Mouse (Mus musculus) heart, postnatal 36 days (tissue): Measurements from ENCODE around the gene Hlcs. TPM values are rescaled to one million over a fixed set of nuclear protein-coding genes. Genes with fewer than 3 reads are reported as not detected.

ENCODE experiments used
- DNase-seq, 2 experiments: peaks; one replicate each; pipeline ENCODE4 v3.0.0; 2021 to 2022
- intact Hi-C: fragments of 180-260 bp; cut with DNase I; formaldehyde crosslinking; loops from one replicate; pipeline ENCODE4 v1.15.1; 2025
- total RNA-seq, 2 experiments: library from RNA; stranded (reverse); gene quantifications; 2 replicates each; pipeline ENCODE4 v1.2.3; 2021

The Hlcs gene
- total RNA-seq, 2 experiments from 2014 or later = 4.8 to 6.7 TPM

DNA sequence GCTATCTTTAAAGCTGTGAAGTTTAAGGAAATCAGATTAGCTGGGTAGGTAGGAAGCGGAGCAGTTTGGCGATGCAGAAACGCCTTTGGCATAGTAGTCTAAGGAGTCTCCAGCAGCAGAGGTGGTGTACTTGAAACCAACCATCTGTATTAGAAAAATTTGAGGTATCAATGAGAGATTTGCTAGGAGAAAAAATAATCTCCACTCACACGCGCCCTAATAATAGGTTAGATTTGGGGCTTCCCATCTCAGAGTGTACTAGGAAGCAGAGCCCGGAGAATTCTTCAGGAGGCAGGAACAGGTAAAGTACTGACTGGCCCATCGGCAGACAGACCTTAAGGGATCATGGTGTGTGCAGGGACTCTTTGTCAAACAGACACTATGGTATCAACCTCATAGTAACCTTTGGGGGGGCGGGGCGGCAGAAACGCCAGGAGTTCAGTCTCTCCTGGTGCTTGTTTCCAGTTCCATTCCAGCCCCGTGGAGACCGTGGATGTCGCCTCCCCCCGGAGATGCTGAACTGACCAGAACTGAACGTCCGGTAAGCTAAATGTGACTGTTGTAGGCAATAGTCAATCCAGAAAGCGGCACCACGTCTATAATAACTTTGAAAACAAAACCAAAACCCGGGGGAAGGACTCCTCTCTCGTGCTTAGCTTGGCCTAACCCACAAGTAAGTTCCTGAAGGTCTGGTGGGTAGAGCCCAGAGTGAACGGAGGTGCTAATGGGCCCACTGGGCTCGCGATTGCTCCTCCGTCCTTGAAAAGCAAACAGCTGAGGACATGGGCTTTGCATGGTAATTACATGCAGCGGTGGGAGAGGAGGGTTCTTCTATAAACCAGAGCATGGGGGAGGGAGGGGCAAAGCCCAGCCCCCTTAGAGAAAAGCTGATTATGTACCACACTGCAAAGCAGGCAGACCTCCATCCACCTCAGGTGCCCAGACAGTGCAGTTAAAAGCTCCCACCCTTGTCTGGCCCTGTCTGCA lies 15.8 kb upstream of the Hlcs start:
- no peak for DNase-seq
- intact Hi-C loops = loop anchor here (2.0 kb wide), 1 partner anchor 16 kb away; the partner anchor contains the start of gene Hlcs

DNA sequence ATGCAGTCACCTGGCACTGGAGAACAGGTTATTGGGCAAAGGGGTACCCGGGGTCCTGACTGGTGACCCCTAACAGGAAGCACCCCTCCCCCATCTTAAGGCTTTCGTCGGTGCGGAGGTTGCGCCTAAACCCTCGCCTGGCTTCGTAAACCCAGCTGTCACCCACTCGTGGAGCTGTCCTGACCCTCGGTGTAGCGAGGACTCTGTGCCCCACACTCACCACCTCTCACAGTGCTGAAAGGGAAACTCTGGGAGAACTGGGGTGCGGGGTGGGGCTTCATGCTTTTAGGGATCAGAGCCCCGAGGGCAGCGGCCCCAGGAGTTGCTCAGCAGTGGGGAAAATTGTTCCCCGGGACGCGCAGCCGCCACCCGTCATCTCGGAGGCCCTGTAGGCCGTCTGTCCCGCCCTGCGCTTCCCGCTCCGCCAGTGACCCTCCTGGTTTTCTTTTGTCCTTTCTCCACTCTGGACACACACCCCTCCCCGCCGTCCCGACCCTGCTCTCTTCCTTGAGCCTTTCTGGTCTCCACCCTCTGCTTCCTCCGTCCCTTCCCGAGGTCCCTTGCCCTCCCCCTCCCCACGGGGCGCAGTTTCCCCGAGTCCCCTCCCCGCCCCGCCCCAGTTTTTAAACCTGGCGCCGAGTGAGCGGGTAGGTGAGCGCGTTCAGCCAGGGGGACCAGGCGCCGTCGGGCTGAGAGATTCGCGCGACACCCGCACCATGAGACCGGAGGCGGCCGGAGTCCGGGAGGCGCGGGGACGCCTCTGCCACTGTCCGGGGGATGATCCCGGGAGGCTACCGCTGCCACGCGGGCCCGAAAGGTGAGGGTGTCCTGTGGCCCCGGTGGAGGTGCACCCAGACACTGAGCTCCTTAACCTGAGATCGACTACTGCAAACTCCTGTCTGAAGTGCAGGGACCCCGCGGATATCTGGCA lies 14.7 kb upstream of the Hlcs start, which contains the start of gene Ripply3:
Gene Ripply3 (plus strand): TSS at position 640 of the 931 bp plus-strand sequence.
- DNase-seq = peak; percentile 66 to 73
- intact Hi-C loops = loop anchor here (2.0 kb wide), 1 partner anchor 15 kb away; the partner anchor contains the start of gene Hlcs

DNA sequence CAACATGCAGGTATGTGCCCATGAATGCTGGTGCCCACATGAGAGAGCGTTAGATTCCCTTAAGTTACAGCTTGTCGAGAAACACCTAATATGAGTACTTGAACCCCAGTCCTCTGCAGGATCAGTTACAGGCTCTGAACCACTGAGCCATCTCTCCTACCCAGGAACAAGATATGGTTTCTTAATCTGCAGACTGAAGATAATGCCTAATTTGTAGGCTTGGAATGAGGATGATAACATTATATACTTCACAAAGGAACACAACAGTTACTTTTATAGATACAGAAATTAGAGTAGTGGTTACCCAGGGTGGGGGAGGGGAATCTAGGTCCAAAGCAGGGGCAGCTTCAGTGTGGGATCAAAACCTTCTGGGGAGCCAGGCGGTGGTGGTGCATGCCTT lies 12.6 kb upstream of the Hlcs start:
- intact Hi-C loops = no loop called here
- DNase-seq = no peak

DNA sequence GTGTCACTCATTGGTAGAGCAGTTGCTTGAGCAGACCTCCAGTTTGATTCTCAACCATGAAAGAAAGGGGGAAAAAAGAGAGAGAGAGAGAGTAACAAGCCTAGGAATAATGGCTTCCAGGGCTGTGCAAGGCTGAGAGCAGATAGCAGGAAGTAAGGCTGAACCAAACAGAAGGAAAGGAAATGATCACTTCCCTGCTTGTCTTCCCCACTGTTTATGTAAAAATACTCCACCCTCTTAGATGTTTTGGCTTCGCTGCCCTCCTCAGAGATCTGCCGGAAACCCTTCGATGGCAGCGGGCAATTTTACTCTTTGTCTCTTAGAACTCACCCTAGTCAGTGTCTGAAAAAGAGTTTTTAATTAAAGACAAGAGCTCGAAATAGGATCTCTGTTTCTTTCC lies 10.3 kb upstream of the Hlcs start:
- no peak for DNase-seq
- intact Hi-C loops = no loop called here

DNA sequence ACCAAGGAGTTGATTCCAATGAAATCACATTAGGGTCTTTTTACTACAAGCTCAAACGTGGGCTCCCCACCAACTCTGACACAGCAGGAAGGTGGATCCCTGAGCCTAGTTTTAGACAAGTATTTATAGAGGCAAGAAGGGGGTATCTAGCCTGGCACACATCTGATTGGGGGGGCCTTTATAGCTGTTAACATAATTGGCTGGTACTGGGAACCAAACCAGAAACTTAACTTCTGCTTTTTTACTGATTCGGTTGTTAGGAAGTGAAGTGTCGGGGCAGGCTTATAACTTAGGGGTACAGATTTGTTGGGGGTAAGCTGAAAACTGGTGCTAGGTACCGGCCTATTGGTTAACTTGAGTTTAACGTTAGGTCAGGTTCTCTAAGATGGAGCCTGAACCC lies 6.9 kb upstream of the Hlcs start:
- DNase-seq = no peak
- intact Hi-C loops = no loop called here

DNA sequence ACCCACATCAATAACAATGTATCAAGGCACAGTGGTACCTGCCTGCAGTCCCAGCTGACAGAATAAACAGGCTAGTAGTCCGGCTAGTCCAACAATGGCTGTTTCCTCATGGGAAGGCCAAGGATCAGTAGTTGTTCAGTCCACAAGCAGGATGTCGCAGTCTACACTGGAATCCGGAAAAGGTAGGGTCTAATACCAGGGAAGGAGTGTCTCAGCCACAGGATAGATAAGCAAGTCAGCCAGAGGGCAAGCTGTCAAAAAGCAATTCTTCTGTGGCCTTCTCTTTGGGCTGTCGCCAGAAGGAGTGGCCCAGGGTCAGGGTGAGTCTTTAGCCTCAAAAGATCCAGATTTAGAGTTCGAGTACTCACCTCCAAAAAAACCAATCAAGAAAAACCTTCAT lies 4.4 kb upstream of the Hlcs start:
- intact Hi-C loops = no loop called here
- DNase-seq = peak in 1 of 2 experiments; percentile 23

DNA sequence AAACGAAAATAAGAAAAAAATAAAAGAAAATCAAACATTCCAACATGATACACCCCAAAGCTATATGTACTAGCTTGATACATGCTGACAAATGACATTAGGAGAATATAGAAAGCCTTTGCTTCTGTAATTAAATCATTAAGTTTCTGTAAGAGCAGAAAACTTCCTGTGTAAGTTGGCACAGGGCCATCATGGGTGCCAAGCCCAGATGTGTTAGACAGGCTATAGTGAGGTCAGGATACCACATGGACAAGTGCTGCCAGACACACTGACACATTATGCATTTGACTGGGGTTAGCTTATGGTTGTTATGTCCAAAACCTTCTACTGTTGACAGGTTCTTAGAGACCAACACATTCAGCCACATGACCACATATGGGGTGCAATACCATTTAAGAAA lies 1.8 kb upstream of the Hlcs start:
- intact Hi-C loops = no loop called here
- DNase-seq = no peak

DNA sequence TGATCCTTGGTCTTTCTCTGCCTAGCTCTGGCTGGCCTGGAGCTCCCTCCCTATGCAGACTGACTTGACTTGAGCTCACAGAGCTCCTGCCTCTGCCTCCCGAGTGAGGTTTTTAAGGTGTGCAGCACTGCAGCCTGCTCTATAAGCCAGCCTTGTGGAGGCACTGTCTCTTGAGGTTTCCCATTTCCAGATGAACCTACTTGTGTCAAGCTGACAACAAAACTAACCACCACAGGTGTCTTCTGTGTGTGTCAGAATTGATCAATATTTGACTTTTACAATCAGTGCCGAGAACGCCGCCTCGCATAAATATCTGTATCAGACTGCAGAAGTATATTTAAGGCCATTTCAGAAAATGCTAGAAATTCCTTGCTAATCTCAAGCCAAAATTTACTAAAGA lies 1.3 kb upstream of the Hlcs start:
- DNase-seq = no peak
- intact Hi-C loops = no loop called here

DNA sequence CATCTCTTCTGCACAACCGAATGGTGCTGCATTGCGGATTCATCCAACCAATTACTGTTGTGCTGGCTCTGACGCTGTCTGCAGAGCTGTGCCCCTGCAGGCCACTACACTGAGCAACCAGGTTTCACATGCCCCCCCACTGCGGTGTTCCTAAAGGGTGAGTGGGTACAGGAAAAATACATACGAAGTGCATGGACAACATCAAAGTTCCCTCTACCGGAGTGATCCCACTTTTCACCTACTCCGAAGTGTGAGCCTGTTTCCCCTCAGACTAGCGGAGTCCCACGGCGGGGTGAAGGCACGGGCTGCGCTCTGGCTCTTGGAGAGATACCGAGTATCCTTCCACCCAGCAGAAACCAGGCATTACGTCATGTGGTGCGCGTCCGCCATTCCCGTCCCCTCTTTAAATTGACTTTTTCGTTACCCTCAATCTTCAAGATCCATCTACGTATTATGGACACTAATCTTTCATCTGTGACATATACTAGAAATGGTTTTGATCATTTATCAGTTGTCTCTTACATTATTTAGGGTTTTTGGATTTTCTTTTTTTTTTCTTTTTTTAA lies 625 bp downstream of the Hlcs start:
- DNase-seq = peak; percentile 70 to 82
- intact Hi-C loops = loop anchor here (1.0 to 2.0 kb wide), 3 partner anchors 16 to 58 kb away; partner anchors contain the start of genes Pigp, Ripply3 and Ttc3

DNA sequence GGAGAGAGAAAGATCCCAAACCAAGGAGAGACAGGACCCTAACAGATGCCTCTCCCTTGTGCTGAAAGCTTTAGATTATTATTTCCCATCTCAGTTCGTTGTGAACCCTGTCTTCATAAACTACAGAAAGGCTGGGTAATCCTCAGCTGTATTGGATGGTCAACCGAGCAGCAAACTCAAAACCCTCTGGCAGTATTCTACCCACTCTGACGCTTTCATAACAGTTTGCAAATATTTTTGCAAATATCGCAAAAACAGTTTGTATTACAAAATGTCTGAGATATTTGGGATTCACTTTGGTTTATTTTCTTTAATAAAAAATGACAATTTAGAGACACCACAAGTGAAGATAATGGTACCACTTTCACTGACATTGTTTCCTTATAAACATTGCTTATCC lies 1.4 kb downstream of the Hlcs start:
- intact Hi-C loops = loop anchor here (2.0 kb wide), 2 partner anchors 17 to 59 kb away; partner anchors contain the start of genes Pigp, Ripply3 and Ttc3
- no peak for DNase-seq

DNA sequence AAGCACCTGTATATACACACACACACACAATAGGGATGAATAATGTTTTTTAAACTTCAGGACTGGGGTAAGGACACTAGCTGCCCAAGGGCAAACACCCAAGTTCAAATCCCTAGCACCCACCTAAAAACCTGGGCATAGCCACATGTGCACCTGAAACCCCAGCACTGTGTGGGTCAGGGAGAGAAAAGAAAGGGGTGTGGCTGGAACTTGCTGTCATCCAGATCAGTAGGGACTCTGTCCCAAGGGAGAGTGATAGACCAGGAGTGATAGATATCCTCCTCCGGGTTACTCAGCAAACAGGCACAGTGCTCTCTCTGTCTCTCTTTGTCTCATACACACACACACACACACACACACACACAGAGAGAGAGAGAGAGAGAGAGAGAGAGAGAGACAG lies 2.0 kb downstream of the Hlcs start:
- intact Hi-C loops = no loop called here
- no peak for DNase-seq

DNA sequence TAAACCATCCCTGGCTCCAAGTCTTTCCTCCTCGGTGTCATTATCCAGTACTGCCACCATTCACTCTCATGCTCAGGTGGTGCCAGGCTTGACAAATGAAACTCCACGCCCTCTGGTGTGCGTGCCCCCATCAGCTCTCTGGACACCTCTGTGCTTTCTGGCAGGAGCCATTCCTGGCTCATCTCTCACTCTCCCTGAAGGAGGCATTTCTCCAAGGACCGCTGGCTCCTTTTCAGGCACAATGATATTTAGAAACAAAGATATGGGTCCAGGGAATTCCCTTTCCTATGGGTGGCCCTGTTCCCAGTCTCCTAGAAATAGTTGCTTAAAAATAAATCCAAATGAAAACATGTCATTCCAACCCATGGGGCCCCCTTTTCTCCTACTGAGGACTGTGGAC lies 4.3 kb downstream of the Hlcs start:
- DNase-seq = peak in 1 of 2 experiments; percentile 22
- intact Hi-C loops = no loop called here

DNA sequence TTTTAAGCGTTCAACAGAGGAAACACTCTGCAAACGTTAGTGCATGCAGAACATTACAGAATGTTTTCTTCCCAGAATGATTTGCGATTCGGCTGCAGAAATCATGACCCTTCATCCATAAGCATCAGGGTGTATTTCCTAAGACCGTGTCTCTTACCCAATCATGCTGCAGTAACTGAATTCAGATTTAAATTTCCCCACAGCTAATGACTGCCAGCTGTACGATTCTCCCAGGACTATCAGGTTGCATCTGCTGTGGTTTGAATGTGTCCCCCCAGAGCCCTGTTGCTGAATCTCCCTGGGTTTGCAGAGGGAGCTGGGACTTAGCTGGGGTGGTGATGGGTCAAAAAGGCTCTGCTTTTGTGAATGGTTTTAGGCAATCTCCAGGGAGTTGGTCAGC lies 5.4 kb downstream of the Hlcs start:
- DNase-seq = no peak
- intact Hi-C loops = no loop called here

DNA sequence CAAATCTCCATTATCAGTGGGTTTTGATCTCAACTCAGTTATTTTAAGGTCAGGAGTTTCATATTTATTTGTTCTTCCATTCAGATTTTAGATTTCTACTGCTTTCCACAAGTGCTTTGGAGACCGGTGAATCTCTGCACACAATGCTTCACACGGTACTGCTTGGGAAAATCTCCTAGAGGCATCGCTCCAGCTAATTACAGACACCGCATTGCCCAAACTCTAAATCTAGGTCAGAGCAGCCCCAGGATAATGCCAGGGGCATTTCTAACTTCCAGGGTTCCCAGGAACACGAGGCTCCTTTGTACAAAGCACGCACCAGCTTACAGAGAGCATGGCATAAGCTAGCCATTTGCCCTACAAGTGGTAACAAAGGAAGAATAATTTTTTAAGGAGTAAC lies 5.8 kb downstream of the Hlcs start:
- intact Hi-C loops = no loop called here
- DNase-seq = no peak

DNA sequence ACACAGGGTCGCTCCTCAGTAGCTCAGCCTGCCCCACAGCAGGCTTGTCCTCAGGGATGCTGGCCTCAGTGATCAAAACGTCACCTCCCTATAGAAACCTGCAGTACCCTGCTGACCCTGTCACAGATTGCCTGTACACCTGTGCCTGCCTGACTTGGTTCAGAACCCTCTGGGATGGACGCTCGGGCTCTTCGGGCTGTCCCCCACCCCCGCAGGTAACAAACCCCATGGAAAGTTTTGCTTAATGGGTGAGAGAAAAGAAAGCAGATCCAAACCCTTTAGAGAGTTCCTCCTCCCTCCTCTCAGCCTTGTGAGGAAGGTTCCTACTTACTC lies 10.2 kb downstream of the Hlcs start:
- intact Hi-C loops = no loop called here

DNA sequence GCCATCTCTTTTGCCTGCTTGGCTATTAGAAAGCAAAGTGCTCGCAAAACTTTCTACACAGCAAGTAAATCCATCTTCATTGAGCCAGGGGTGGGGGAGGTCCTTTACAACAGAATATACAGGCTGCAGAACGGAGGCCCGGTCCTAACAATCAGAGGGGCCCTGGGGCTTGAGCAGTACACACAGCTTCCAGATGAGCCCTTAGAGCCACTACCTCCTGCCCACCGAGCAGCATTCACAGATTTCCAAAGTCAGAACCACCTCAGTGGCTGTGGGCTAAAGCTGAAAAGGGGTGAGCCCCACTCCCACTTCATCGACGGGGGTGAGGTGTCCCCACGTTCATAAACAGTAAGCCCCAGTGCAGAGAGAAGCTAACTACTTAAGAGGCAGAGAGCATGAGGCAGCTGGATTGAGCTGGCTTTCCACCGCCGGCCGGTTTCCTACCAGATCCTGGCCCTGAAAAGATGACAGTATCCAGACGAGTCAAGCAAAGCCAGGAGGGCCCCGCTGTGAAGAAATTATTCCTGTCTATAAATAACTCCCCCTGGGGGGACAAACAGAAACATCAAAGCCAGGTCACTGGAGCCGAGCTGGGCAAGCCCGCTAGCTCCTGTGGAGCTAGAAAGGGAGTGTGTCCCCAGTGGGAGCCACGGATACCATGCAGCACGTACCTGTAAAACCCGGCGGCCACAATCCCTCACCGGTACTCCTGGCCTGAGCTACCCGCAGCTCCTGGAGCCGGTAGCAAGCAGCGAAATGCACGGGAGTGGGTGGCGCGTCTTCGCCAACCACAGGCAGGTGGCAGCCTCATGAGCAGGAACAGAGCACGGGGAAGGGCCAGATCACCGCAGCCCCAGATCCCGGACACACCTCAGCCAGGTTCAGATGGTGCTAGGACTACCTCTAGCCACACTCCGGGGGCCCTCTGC lies 10.8 kb downstream of the Hlcs start:
- peak; percentile 12 to 34 for DNase-seq
- intact Hi-C loops = no loop called here

More for the DNA sequence above, 10.2 kb downstream of the Hlcs start:
- no peak for DNase-seq

DNA sequence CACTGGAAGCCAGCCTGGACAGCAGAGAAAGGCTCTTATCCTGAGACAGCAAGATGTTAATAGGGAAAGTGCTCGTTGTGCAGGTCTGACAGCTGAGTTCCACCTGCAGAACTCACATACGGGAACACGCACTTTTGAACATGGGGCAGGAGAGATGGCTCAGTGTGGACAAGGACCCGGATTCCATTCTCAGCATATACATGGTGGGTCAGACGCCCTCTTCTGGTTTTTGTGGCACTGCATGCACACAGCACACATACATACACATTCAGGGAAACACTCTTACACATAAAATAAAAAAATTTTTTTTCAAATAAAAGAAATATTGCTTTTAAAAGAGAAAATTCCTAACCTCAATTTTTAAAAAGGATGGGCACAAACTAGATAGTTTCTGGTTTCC lies 11.7 kb downstream of the Hlcs start:
- intact Hi-C loops = no loop called here
- no peak for DNase-seq

DNA sequence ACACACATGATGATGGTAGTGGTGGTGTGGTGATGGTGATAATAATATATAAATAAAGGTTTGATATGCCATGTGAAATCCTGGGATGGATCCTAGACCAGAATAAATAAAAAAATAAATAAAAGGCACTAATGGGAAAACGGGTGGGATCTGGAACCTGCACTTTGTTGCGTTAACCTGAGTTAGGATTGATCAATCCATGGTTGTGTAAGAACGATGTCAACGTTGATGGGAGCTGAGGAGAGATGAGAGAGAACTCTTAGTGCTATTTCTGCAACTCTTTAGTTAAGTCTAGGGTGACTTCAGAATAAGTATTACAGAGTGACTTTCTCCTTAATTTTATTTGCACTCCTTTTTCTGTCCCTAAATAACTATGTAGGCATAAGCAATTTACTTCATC lies 12.2 kb downstream of the Hlcs start:
- intact Hi-C loops = no loop called here
- DNase-seq = no peak

DNA sequence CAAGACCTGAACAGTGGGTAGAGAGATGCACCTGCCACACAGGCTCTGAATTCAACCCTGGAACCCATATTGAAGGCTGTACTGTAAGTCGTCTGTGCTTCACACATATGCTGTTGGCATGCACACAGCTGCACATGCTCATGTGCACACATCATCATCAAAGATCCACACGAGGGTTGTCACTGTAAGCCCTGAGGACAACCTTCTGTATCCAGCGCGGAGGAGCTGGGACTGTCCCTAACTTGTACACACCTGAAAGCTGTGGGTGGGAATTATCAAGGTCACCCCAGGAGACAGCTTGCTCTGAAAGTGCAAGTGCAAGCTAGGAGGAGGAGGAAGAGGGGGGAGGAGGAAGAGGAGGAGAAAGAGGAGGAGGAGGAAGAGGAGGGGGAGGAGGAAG lies 14.2 kb downstream of the Hlcs start:
- no peak for DNase-seq
- intact Hi-C loops = no loop called here

DNA sequence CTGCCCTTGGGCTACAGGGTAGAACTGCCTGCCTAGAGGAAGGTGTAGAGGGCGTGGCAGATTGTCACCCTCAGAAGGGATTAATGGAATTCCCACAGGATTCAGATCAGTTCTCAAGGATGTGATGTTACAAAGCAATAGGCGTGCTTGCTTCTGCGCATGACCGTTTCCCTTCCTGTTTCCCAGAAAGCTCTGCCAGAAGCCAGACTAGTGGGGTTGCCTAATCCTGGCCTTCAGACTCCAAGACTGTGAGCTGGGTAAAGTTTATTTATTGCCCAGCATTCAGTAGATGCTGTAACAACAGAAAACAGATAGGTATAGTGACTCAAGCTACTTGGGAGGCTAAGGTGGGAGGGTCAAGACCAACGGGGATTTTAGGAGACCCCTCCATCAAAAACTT lies 15.3 kb downstream of the Hlcs start:
- no peak for DNase-seq
- intact Hi-C loops = no loop called here
